Mouse (Mus musculus): ENCODE measurements around the gene Iqgap1.

GRCm38 (mm10) chr7:80828146-80828860 is 2.5 kb upstream of the Iqgap1 start:
- TF ChIP-seq POLR2A (IDR thresholded peaks at IDR 0.05; ENCODE audit: borderline replicate concordance, control insufficient read depth, low read depth, low read length) (no peak), CTCF (IDR thresholded peaks at IDR 0.05; ENCODE audit: control insufficient read depth, insufficient read depth, low read length) (no peak)

Measured in bone marrow, adult 2 months (tissue).